Mouse (Mus musculus): ENCODE data around the gene Taf11. TPM values are rescaled to one million over a fixed set of nuclear protein-coding genes. Genes with fewer than 3 reads are reported as not detected.

Gene Taf11
- polyA plus RNA-seq, 1 experiment: 57.3 TPM

DNA sequence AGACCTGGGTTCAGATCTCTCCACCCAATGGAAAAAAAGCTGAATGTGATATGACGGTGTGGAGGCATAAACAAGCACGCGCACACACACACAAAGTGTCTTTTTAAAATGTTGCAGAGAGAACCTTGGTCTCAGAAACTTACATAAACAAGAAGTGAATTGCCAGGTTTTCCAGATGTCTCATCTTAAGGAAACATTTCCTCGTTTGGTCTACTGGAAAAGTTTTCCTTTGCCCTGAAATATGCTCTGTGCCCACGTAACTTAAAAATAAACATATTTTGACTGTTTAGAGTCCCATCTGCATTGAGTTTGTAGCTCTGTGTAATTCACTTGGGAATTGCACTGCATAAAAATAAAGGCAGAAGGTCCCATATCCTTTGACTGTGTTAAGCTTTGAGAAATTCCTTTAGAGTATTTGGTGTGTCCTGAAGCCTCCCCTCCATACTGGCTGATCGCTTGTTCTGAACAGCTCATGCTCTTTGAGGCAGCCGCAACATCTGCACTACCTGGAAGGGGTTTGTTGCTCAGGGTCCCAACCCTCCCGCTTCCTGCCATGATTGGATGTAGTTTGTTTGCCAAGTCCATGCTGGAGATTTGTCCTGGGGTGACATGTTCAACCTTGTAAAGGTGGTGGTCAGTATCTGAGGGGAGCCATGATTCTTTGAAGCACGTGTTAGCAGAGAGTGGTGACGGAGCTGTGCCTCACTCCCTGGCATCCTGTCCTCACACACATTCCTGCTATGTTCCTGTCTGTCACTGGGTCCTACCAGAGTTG, 24.7 kb upstream of the Taf11 start:
- no peak for TF ChIP-seq GATA1 (IDR thresholded peaks at IDR 0.05; ENCODE audit: low read length)

GRCm38 (mm10) chr17:27931826-27932225, 22.2 kb upstream of the Taf11 start:
- no peak for TF ChIP-seq GATA1 (IDR thresholded peaks at IDR 0.05; ENCODE audit: low read length)

DNA sequence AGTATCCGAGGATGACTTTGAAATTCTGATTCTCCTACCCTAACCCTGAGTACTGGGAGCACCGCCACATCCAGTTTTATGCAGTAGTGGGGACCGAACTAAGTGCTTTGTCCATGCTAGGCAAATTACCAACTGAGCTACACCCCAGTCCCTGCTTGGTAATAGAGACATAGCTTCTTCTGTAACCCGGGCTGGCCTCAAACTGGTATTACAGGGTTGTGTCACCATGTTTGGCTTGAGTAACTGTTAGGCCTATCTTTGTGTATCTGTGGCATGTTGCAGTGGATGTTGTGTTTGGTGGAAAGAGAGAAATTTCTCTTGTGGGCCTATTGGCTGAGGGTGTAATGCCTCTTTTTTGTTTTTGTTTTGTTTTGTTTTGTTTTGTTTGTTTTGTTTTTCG, 20.6 kb upstream of the Taf11 start:
- TF ChIP-seq GATA1 (IDR thresholded peaks at IDR 0.05; ENCODE audit: low read length): no peak

GRCm38 (mm10) chr17:27925504-27925903, 15.9 kb upstream of the Taf11 start:
- TF ChIP-seq GATA1 (IDR thresholded peaks at IDR 0.05; ENCODE audit: low read length): no peak

DNA sequence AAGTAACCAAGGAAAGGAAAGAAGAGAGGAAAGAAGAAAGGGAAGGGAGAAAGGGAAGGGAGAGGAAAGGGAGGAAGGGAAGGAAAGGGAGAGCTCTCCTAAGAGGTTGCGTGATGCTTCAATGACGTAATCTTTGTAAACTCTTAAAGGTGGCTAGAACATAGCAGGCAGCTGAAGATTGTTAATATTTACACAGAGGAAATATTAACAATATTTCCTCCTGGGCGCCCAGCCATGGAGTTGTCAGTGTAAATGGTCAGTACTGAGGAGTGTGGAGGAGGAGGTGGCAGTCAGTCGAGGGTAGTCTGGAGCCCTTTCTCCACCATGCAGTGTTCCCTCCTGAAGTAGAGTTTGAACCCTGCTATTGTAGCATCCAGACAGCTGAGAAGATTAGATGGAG, 15.4 kb upstream of the Taf11 start:
- no peak for TF ChIP-seq GATA1 (IDR thresholded peaks at IDR 0.05; ENCODE audit: low read length)

DNA sequence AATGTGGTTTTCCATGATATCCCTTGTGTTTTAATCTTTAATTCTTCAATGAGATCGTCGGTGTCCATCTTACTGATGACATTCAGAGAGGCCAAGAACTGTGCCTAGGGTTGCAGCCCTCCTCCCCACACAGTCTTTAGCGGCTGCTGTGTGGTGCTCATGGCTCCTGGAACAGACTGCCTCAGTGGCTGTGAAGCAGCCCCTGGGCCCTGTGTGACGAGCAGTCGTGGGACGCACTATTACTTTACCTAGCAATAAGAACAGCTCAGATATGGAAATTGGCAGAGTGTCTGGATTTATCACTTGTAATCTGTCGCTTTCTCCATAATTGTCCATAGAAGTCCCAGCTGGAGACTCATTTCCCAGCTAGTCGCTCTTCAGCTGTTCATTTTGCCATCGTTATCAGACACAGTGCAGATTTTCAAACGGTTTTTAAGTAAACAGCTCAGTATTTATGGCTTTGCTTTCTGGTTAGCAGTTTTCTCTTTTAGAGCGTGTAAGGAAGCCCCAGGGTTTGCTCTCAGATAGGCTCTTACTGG, 12.6 kb upstream of the Taf11 start:
- no peak for TF ChIP-seq GATA1 (IDR thresholded peaks at IDR 0.05; ENCODE audit: low read length)

GRCm38 (mm10) chr17:27920676-27921075, 11.0 kb upstream of the Taf11 start:
- TF ChIP-seq GATA1 (IDR thresholded peaks at IDR 0.05; ENCODE audit: low read length): no peak

DNA sequence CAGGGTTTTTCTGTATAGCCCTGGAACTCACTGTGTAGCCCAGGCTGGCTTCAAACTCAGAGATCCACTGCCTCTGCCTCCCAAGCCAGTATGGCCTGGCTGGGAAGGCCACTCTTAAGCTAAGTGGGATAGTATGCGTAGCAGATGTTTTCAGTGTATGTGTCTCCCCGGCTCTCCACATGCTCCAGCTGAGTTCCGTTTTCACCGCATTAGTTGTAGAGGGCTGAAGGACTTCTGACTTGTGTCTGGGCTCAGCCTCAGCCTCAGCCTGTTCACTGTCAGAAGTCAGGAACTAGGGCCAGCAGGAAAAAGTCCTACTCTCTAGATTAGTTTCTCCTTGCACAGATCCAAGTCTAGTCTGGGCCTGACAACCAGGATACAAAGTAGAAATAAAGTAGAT, 6.7 kb upstream of the Taf11 start:
- TF ChIP-seq GATA1 (IDR thresholded peaks at IDR 0.05; ENCODE audit: low read length): no peak

DNA sequence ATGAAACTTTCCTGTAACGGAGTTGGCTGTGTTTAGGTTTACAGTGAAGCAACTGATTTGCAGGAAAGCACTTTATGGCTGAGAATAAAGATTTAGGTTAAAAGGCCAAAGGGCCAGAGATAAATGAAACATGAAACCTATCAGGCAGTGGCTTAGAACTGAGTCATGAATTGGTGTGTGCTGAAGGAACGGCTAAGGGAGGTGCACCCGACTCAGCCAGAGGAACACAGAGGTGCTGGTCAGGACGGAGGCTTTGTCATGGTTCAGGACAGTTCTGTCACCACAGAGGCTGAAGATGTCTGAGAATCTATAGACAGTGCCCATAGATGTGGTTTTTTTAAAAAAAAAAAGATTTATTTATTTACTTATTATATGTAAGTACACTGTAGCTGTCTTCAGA, 5.1 kb upstream of the Taf11 start:
- no peak for TF ChIP-seq GATA1 (IDR thresholded peaks at IDR 0.05; ENCODE audit: low read length)

DNA sequence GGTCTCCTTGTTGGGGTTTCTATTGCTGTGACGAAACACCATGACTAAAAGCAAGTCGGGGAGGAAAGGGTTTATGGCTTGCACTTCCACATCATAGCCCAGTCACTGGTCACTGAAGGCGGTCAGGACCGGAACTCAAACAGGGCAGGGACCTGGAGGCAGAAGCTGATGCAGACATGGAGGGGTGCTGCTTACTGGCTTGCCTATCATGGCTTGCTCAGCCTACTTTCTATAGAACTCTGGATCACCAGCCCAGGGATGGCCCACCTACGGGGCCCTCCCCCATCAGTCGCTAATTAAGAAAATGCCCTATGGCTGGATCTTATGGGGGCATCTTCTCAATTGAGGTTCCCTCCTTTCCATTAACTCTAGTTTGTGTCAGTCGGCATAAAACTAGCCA, 1.7 kb upstream of the Taf11 start:
- TF ChIP-seq GATA1 (IDR thresholded peaks at IDR 0.05; ENCODE audit: low read length): no peak

DNA sequence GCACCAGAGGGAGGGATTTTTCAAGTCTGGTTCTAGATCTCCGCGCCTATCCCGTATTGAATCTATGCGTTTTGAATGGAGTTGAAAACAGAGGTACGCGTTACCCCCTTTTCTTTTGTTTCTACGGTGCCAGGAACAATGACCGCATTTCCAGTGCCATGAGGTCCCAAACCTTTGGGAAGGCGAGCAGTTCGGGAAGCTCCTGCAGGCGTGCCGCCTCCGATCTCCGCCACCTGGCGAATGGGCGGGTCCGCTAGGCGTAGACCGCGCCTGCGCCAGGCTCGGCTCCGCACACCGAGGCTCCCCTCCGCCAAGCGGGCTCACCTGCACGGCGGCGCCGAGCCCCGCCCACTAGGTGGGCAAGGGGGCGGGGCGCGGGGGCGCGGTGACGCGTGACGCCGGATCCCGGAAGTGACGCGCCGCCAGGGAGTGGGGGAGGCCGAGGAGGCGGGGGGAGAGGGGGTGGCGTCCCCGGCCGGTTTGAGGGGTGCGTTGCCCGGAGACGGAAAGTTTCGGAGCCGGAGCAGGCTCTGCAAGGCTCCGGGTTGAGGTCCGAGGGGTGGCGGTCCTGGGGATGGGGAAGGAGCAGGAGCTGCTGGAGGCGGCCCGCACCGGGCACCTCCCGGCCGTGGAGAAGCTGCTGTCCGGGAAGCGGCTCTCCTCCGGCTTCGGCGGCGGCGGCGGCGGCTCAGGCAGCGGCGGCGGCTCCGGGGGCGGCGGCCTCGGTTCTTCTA, 589 bp downstream of the Taf11 start, which contains the start of gene Anks1:
Anks1 (plus strand) TSS at position 419 of the 734 bp plus-strand sequence.
- TF ChIP-seq GATA1 (IDR thresholded peaks at IDR 0.05; ENCODE audit: low read length): no peak

- TF ChIP-seq GATA1 (IDR thresholded peaks at IDR 0.05; ENCODE audit: low read length): no peak
These were observed 1.3 kb downstream of the Taf11 start for GRCm38 (mm10) chr17:27908206-27908887.

GRCm38 (mm10) chr17:27907512-27908205, 2.0 kb downstream of the Taf11 start:
- no peak for TF ChIP-seq GATA1 (IDR thresholded peaks at IDR 0.05; ENCODE audit: low read length)

- no peak for TF ChIP-seq GATA1 (IDR thresholded peaks at IDR 0.05; ENCODE audit: low read length)
These were observed 23.0 kb downstream of the Taf11 start for GRCm38 (mm10) chr17:27886499-27887210.

- TF ChIP-seq GATA1 (IDR thresholded peaks at IDR 0.05; ENCODE audit: low read length): no peak
These were observed 25.6 kb downstream of the Taf11 start for GRCm38 (mm10) chr17:27883994-27884393.

Measured in G1E-ER4 (cell line).